Mouse (Mus musculus): ENCODE results near the gene Selenoo.
A peak's percentile ranks its signal among the peaks of the same experiment; 100 is the strongest.

Selenoo gene

GRCm38 (mm10) chr15:89128382-89129350 is 39.8 kb downstream of the Selenoo start, which contains the start of gene Hdac10:
Gene Hdac10, minus strand, starts transcription at chr15:89128700.
- peak; percentile 88 for DNase-seq

- no peak for DNase-seq
Observed at GRCm38 (mm10) chr15:89130245-89130644, 41.4 kb downstream of the Selenoo start.

- no peak for DNase-seq
Observed at GRCm38 (mm10) chr15:89131316-89131715, 42.4 kb downstream of the Selenoo start.

GRCm38 (mm10) chr15:89136461-89137155 is 47.7 kb downstream of the Selenoo start:
- DNase-seq, result no peak

GRCm38 (mm10) chr15:89137378-89138045 is 48.6 kb downstream of the Selenoo start:
- no peak for DNase-seq

- no peak for DNase-seq
Observed at GRCm38 (mm10) chr15:89138046-89138405, 49.1 kb downstream of the Selenoo start.

- no peak for DNase-seq
Observed at GRCm38 (mm10) chr15:89138531-89138930, 49.6 kb downstream of the Selenoo start.

- DNase-seq, result peak; percentile 56
Observed at GRCm38 (mm10) chr15:89140048-89140658, 51.3 kb downstream of the Selenoo start.

GRCm38 (mm10) chr15:89140659-89141252 is 51.9 kb downstream of the Selenoo start, which contains the start of gene Mapk12:
Gene Mapk12, minus strand, starts transcription at chr15:89140703.
- peak; percentile 59 for DNase-seq

- no peak for DNase-seq
Observed at GRCm38 (mm10) chr15:89141443-89141842, 52.6 kb downstream of the Selenoo start.

- no peak for DNase-seq
Observed at GRCm38 (mm10) chr15:89141905-89142304, 53.0 kb downstream of the Selenoo start.

- no peak for DNase-seq
Observed at GRCm38 (mm10) chr15:89143134-89143533, 54.2 kb downstream of the Selenoo start.

- no peak for DNase-seq
Observed at GRCm38 (mm10) chr15:89144965-89145364, 56.1 kb downstream of the Selenoo start.

- no peak for DNase-seq
Observed at GRCm38 (mm10) chr15:89145813-89146350, 57.0 kb downstream of the Selenoo start.

GRCm38 (mm10) chr15:89146537-89146936 is 57.7 kb downstream of the Selenoo start:
- no peak for DNase-seq

GRCm38 (mm10) chr15:89147024-89147423 is 58.1 kb downstream of the Selenoo start:
- DNase-seq, result no peak

- no peak for DNase-seq
Observed at GRCm38 (mm10) chr15:89147456-89147855, 58.6 kb downstream of the Selenoo start.

GRCm38 (mm10) chr15:89147895-89148294 is 59.0 kb downstream of the Selenoo start:
- DNase-seq, result no peak

GRCm38 (mm10) chr15:89148496-89149270 is 59.8 kb downstream of the Selenoo start:
- DNase-seq, result no peak

- DNase-seq, result no peak
Observed at GRCm38 (mm10) chr15:89149271-89150040, 60.6 kb downstream of the Selenoo start, which contains the start of gene Mapk11. Gene Mapk11, minus strand, starts transcription at chr15:89149628.
